Mouse (Mus musculus): Measurements from ENCODE around the gene Mip.

- no peak for TF ChIP-seq POLR2A (IDR thresholded peaks at IDR 0.05; ENCODE audit: insufficient read depth, low read length)
- TF ChIP-seq CTCF (IDR thresholded peaks at IDR 0.05; ENCODE audit: low read depth, low read length), result no peak
- no peak for TF ChIP-seq EP300 (IDR thresholded peaks at IDR 0.05; ENCODE audit: insufficient read depth, low read depth, low read length)
These were observed 13.5 kb downstream of the Mip start for GRCm38 (mm10) chr10:128239140-128239539.
